Comparison of ENCODE assay signal across 8 mouse cellular contexts in the genomic region with DNA sequence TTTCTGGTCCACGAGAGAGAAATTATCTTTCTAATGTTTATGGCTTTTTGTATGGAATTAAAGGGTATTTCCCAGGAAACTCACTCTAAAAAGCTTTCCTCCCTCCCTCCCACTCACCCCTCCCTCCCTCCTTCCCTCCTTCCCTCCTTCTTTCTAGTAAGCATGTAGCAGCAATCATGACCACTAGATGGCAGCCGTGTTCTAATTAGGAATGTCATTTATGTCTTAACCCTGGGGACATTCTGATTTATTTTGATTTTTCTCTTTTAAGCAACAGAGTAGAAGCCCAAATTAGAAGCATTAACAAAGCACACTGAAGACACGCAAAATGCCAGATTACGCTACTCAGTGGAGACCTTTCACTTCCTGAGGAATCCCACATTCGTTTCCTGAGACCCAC. TPM values are rescaled to one million over a fixed set of nuclear protein-coding genes. Genes with fewer than 3 reads are reported as not detected.
DNase-seq lines count a peak whose midpoint lies in the region; ATAC-seq and TF ChIP-seq lines count a peak whose summit lies in the region.
"Had no signal": no experiment of that assay in that cellular context is flagged by ENCODE, and none has a peak within 500 bp of the region (broad histone marks: within the 10 kb centered on the region; RNA-seq: fewer than 3 reads in every experiment).

No protein-coding gene starts in this region.

- no peak overlapping the region for H3K9ac ChIP-seq in ES-E14 (ENCODE audit: insufficient read depth, low read depth, low read length, poor library complexity, severe bottlenecking)
- no peak overlapping the region for H3K9ac ChIP-seq in forebrain, embryonic 16.5 days (replicated peaks; ENCODE audit: low read depth, low read length)
- no peak overlapping the region for H3K9ac ChIP-seq in limb, embryonic 13.5 days
- H3K9ac ChIP-seq: heart, embryonic 15.5 days had no signal

- no peak overlapping the region for H3K4me2 ChIP-seq in forebrain, embryonic 16.5 days (ENCODE audit: low read length)
- H3K4me2 ChIP-seq in limb, embryonic 13.5 days (replicated peaks), result 0 out of 2 replicates have a peak overlapping the region, but pooled peaks have one; percentile 9
- H3K4me2 ChIP-seq: heart, embryonic 15.5 days had no signal

- in situ Hi-C loops in ES-E14 (cut with MboI; ENCODE audit: low sequenced_read_pairs in 2 of 2, unreplicated experiment in 2 of 2), result no loop called here

- no peaks in the 10 kb centered on the region for H3K36me3 ChIP-seq in ES-E14 (ENCODE audit: control insufficient read depth, insufficient read depth, low read length, poor library complexity, severe bottlenecking)
- no peaks in the 10 kb centered on the region for H3K36me3 ChIP-seq in forebrain, embryonic 16.5 days (ENCODE audit: control insufficient read depth, insufficient read depth)
- H3K36me3 ChIP-seq in limb, embryonic 13.5 days, result no peaks in the 10 kb centered on the region
- H3K36me3 ChIP-seq: heart, embryonic 15.5 days had no signal

- H3K9me3 ChIP-seq in ES-E14 (ENCODE audit: control insufficient read depth, insufficient read depth, low read depth, low read length), result no peaks in the 10 kb centered on the region
- H3K9me3 ChIP-seq in forebrain, embryonic 16.5 days (ENCODE audit: control insufficient read depth, low read length), result no peaks in the 10 kb centered on the region
- no peaks in the 10 kb centered on the region for H3K9me3 ChIP-seq in limb, embryonic 13.5 days
- H3K9me3 ChIP-seq: heart, embryonic 15.5 days had no signal

- WGBS in forebrain, embryonic 16.5 days, result 20% methylated on average over 5 of the region's 5 CpGs
- WGBS in limb, embryonic 13.5 days, result 22% methylated on average over 5 of the region's 5 CpGs

- ATAC-seq in forebrain, embryonic 16.5 days, result peak; percentile 54
- ATAC-seq in limb, embryonic 13.5 days (ENCODE audit: low FRiP score, low read depth), result peak; percentile 64; the same call in 1 of the 2 replicates

- H3K4me1 ChIP-seq in ES-E14 (ENCODE audit: control insufficient read depth in 2 of 2, insufficient read depth in 2 of 2, low read length in 2 of 2, poor library complexity in 1 of 2), result peaks cover 0 to 3% of the 10 kb centered on the region in 2 experiments; a peak in 1 of 4 replicates
- H3K4me1 ChIP-seq in forebrain, embryonic 16.5 days (replicated peaks; ENCODE audit: control insufficient read depth, insufficient read depth, low read length), result peaks cover 14% of the 10 kb centered on the region
- H3K4me1 ChIP-seq in limb, embryonic 13.5 days, result peaks cover 6% of the 10 kb centered on the region; the same call in 1 of the 2 replicates

- H3K4me3 ChIP-seq in ES-E14 (ENCODE audit: insufficient read depth in 1 of 2, low read depth in 1 of 2, low read length in 2 of 2, poor library complexity in 1 of 2, severe bottlenecking in 1 of 2), result no peak overlapping the region
- H3K4me3 ChIP-seq in forebrain, embryonic 16.5 days (replicated peaks; ENCODE audit: low read length), result no peak overlapping the region
- H3K4me3 ChIP-seq in limb, embryonic 13.5 days, result no peak overlapping the region
- H3K4me3 ChIP-seq: heart, embryonic 15.5 days had no signal

- no peaks in the 10 kb centered on the region for H3K27me3 ChIP-seq in forebrain, embryonic 16.5 days (replicated peaks; ENCODE audit: control insufficient read depth, insufficient read depth, low read length)
- H3K27me3 ChIP-seq in limb, embryonic 13.5 days, result peaks cover 9% of the 10 kb centered on the region

- peak; percentile 25 for DNase-seq in CD4-positive helper T cell, adult 2 months (ENCODE audit: low read depth, low spot score)
- peak; percentile 62 for DNase-seq in ES-E14 (ENCODE audit: low read depth, low spot score)
- peak; percentile 8 for DNase-seq in cerebellum, adult 11-12 months
- peak; percentile 58 for DNase-seq in kidney, adult 9 months
- peak; percentile 81 for DNase-seq in retina, postnatal 1 day

- H3K27ac ChIP-seq in ES-E14 (ENCODE audit: insufficient read depth, low read depth, low read length, poor library complexity, severe bottlenecking), result no peak overlapping the region
- H3K27ac ChIP-seq in forebrain, embryonic 16.5 days (ENCODE audit: low read length), result no peak overlapping the region
- H3K27ac ChIP-seq in limb, embryonic 13.5 days, result no peak overlapping the region
- H3K27ac ChIP-seq: heart, embryonic 15.5 days had no signal

TF ChIP-seq in ES-E14, 5 proteins besides CTCF, POLR2A, EP300 and RAD21:
- TF ChIP-seq CHD2 (IDR thresholded peaks at IDR 0.05; ENCODE audit: low read depth, low read length) (no peak), ZC3H11A (IDR thresholded peaks at IDR 0.05; ENCODE audit: borderline replicate concordance, low read depth, low read length) (peak; percentile 74; the same call in 1 of the 2 replicates), MAFK (IDR thresholded peaks at IDR 0.05; ENCODE audit: insufficient read depth, low read depth, low read length) (no peak), ZNF384 (IDR thresholded peaks at IDR 0.05; ENCODE audit: low read depth, low read length) (no peak), HCFC1 (IDR thresholded peaks at IDR 0.05; ENCODE audit: borderline replicate concordance, insufficient read depth, low read length) (no peak)

RNA-seq across cellular contexts. Expression of a gene that starts 5.0 kb away (rescaled TPM):
- total RNA-seq in ES-E14 (2012; rRNA removed), result not detected in 2 replicates
- polyA plus RNA-seq in forebrain, embryonic 16.5 days (2015; fragmentation: Nextera tagmentation; extraction: Ambion mirVana), result 13.6 and 20.2 TPM in 2 replicates
- polyA plus RNA-seq in limb, embryonic 13.5 days (2015; fragmentation: Nextera tagmentation; extraction: Ambion mirVana), result 1.4 and 1.7 TPM in 2 replicates

Comparison
In these comparisons a context has a peak if more than half of its experiments do, and no peak if none do; other contexts are left out.
1. DNase-seq: peak in every context shown above with its lines; median percentile 81 in retina, postnatal 1 day; 62 in ES-E14; 58 in kidney, adult 9 months; 25 in CD4-positive helper T cell, adult 2 months; 8 in cerebellum, adult 11-12 months.